Mouse (Mus musculus): ENCODE data around the gene Srsf9.
"Not testable (repeated sequence)": the region's sequence is repeated elsewhere in the genome, so short reads cannot be mapped to it uniquely, and the experiment has no call there.

The Srsf9 gene

GRCm38 (mm10) chr5:115373441-115374203 lies 46.6 kb downstream of the Srsf9 start:
- no peak for DNase-seq

GRCm38 (mm10) chr5:115374204-115374820 lies 47.3 kb downstream of the Srsf9 start:
- no peak for DNase-seq

- DNase-seq: no peak
Observed at GRCm38 (mm10) chr5:115375436-115375835, 48.5 kb downstream of the Srsf9 start.

GRCm38 (mm10) chr5:115378882-115379281 lies 51.9 kb downstream of the Srsf9 start:
- not testable (repeated sequence) for DNase-seq
